ENCODE assay signal across 16 mouse cellular contexts in genomic region chr11:85638696-85639495, GRCm38 (mm10).
A peak's percentile ranks its signal among the peaks of the same experiment; 100 is the strongest.
DNase-seq lines count a peak whose midpoint lies in the region; ATAC-seq and TF ChIP-seq lines count a peak whose summit lies in the region.
"Had no signal": no experiment of that assay in that cellular context is flagged by ENCODE, and none has a peak within 500 bp of the region (broad histone marks: within the 10 kb centered on the region; RNA-seq: fewer than 3 reads in every experiment).

No protein-coding gene starts in this region.

- WGBS in forebrain, postnatal 0 days, result 55% methylated on average over 12 of the region's 12 CpGs
- WGBS in forebrain, embryonic 13.5 days, result 62% methylated on average over 12 of the region's 12 CpGs
- 60% methylated on average over 12 of the region's 12 CpGs for WGBS in kidney, embryonic 15.5 days
- WGBS in liver, embryonic 16.5 days (ENCODE audit: insufficient replicate concordance), result 74% methylated on average over 12 of the region's 12 CpGs
- WGBS in midbrain, embryonic 16.5 days, result 54% methylated on average over 12 of the region's 12 CpGs

- peak overlapping the region; percentile 35; the same call in 1 of the 2 replicates for H3K9ac ChIP-seq in forebrain, postnatal 0 days
- H3K9ac ChIP-seq in forebrain, embryonic 13.5 days, result no peak overlapping the region
- no peak overlapping the region for H3K9ac ChIP-seq in kidney, embryonic 15.5 days
- no peak overlapping the region for H3K9ac ChIP-seq in liver, embryonic 16.5 days (ENCODE audit: low read depth, low read length)
- H3K9ac ChIP-seq in midbrain, embryonic 16.5 days (ENCODE audit: low read depth, low read length), result no peak overlapping the region
- H3K9ac ChIP-seq: midbrain, embryonic 15.5 days had no signal

- peak; percentile 35 for DNase-seq in forebrain, postnatal 0 days
- no peak for DNase-seq in layer of hippocampus, adult 2 months (ENCODE audit: low spot score in 2 of 2)
- DNase-seq in layer of hippocampus, postnatal 25 days (ENCODE audit: extremely low spot score in 1 of 2, low spot score in 1 of 2), result no peak
- DNase-seq in thymus, postnatal 0 days (ENCODE audit: low spot score), result no peak
- DNase-seq: cerebellum, adult 11-12 months; gastrocnemius, postnatal 14 days; heart, postnatal 36 days; lung, adult 2 months; right cerebral cortex, postnatal 4 days had no signal

- no peaks in the 10 kb centered on the region for H3K9me3 ChIP-seq in forebrain, postnatal 0 days (ENCODE audit: low read length)
- no peaks in the 10 kb centered on the region for H3K9me3 ChIP-seq in forebrain, embryonic 13.5 days (replicated peaks)
- H3K9me3 ChIP-seq in kidney, embryonic 15.5 days (replicated peaks), result no peaks in the 10 kb centered on the region
- H3K9me3 ChIP-seq in liver, embryonic 16.5 days (replicated peaks; ENCODE audit: control insufficient read depth, low read length), result no peaks in the 10 kb centered on the region
- no peaks in the 10 kb centered on the region for H3K9me3 ChIP-seq in midbrain, embryonic 16.5 days (replicated peaks; ENCODE audit: control insufficient read depth, low read length, poor library complexity, severe bottlenecking)
- H3K9me3 ChIP-seq: midbrain, embryonic 15.5 days had no signal

- peaks cover 11% of the 10 kb centered on the region; the same call in 1 of the 2 replicates for H3K4me1 ChIP-seq in forebrain, postnatal 0 days (ENCODE audit: insufficient read depth)
- H3K4me1 ChIP-seq in forebrain, embryonic 13.5 days, result peaks cover 18% of the 10 kb centered on the region
- peaks cover 46% of the 10 kb centered on the region for H3K4me1 ChIP-seq in kidney, embryonic 15.5 days
- peaks cover 6% of the 10 kb centered on the region for H3K4me1 ChIP-seq in liver, embryonic 16.5 days (ENCODE audit: control insufficient read depth, low read depth, low read length)
- peaks cover 22% of the 10 kb centered on the region for H3K4me1 ChIP-seq in midbrain, embryonic 16.5 days (ENCODE audit: control insufficient read depth, insufficient read depth, low read length)

- H3K27me3 ChIP-seq in forebrain, postnatal 0 days (ENCODE audit: insufficient read depth, low read length), result no peaks in the 10 kb centered on the region
- no peaks in the 10 kb centered on the region for H3K27me3 ChIP-seq in forebrain, embryonic 13.5 days
- peaks cover 21% of the 10 kb centered on the region for H3K27me3 ChIP-seq in kidney, embryonic 15.5 days
- H3K27me3 ChIP-seq in liver, embryonic 16.5 days (ENCODE audit: control insufficient read depth, insufficient read depth, low read depth, low read length), result no peaks in the 10 kb centered on the region
- no peaks in the 10 kb centered on the region for H3K27me3 ChIP-seq in midbrain, embryonic 16.5 days (ENCODE audit: control insufficient read depth, insufficient read depth, low read depth, low read length)
- H3K27me3 ChIP-seq: midbrain, embryonic 15.5 days had no signal

- no peak for TF ChIP-seq CTCF in forebrain, postnatal 0 days (IDR thresholded peaks at IDR 0.05; ENCODE audit: low read depth)
- TF ChIP-seq CTCF in layer of hippocampus, adult 2 months (conservative IDR thresholded peaks at IDR 0.05), result no peak

- no peak overlapping the region for H3K27ac ChIP-seq in forebrain, postnatal 0 days (ENCODE audit: low read depth, low read length)
- H3K27ac ChIP-seq in forebrain, embryonic 13.5 days, result no peak overlapping the region
- H3K27ac ChIP-seq in layer of hippocampus, adult 2 months, result peak overlapping the region; percentile 43
- H3K27ac ChIP-seq in kidney, embryonic 15.5 days, result 0 out of 2 replicates have a peak overlapping the region, but pooled peaks have one; percentile 18
- no peak overlapping the region for H3K27ac ChIP-seq in liver, embryonic 16.5 days (ENCODE audit: low read length)
- H3K27ac ChIP-seq in midbrain, embryonic 16.5 days (ENCODE audit: low read length), result no peak overlapping the region
- H3K27ac ChIP-seq: macrophage; midbrain, embryonic 15.5 days had no signal

- H3K4me2 ChIP-seq in forebrain, postnatal 0 days (ENCODE audit: low read depth), result no peak overlapping the region
- H3K4me2 ChIP-seq in forebrain, embryonic 13.5 days, result no peak overlapping the region
- peak overlapping the region; percentile 28 for H3K4me2 ChIP-seq in kidney, embryonic 15.5 days
- H3K4me2 ChIP-seq in liver, embryonic 16.5 days (ENCODE audit: low read depth, low read length), result peak overlapping the region; percentile 14; the same call in 1 of the 2 replicates
- H3K4me2 ChIP-seq in midbrain, embryonic 16.5 days (ENCODE audit: low read length), result no peak overlapping the region
- H3K4me2 ChIP-seq: heart, embryonic 11.5 days; midbrain, embryonic 15.5 days had no signal

- no peak for ATAC-seq in forebrain, postnatal 0 days
- no peak for ATAC-seq in forebrain, embryonic 13.5 days
- ATAC-seq in kidney, embryonic 15.5 days (replicated peaks; ENCODE audit: low FRiP score), result no peak
- ATAC-seq in liver, embryonic 16.5 days (ENCODE audit: low read depth), result 0 out of 2 replicates have a peak, but pooled peaks have one; percentile 32
- no peak for ATAC-seq in midbrain, embryonic 16.5 days
- ATAC-seq: midbrain, embryonic 15.5 days had no signal

- H3K4me3 ChIP-seq in forebrain, postnatal 0 days (ENCODE audit: low read depth, low read length), result no peak overlapping the region
- no peak overlapping the region for H3K4me3 ChIP-seq in forebrain, embryonic 13.5 days
- H3K4me3 ChIP-seq in layer of hippocampus, adult 2 months, result no peak overlapping the region
- H3K4me3 ChIP-seq in kidney, embryonic 15.5 days (replicated peaks), result 0 out of 2 replicates have a peak overlapping the region, but pooled peaks have one; percentile 14
- peak overlapping the region; percentile 28 for H3K4me3 ChIP-seq in liver, embryonic 16.5 days (ENCODE audit: low read depth, low read length)
- no peak overlapping the region for H3K4me3 ChIP-seq in midbrain, embryonic 16.5 days (ENCODE audit: low read depth, low read length)
- H3K4me3 ChIP-seq: midbrain, embryonic 15.5 days had no signal

- no peaks in the 10 kb centered on the region for H3K36me3 ChIP-seq in forebrain, postnatal 0 days (ENCODE audit: insufficient read depth)
- no peaks in the 10 kb centered on the region for H3K36me3 ChIP-seq in forebrain, embryonic 13.5 days (ENCODE audit: poor library complexity, severe bottlenecking)
- no peaks in the 10 kb centered on the region for H3K36me3 ChIP-seq in kidney, embryonic 15.5 days
- no peaks in the 10 kb centered on the region for H3K36me3 ChIP-seq in liver, embryonic 16.5 days (ENCODE audit: control insufficient read depth, insufficient read depth)
- no peaks in the 10 kb centered on the region for H3K36me3 ChIP-seq in midbrain, embryonic 16.5 days (ENCODE audit: control insufficient read depth, insufficient read depth, low read length)
- H3K36me3 ChIP-seq: midbrain, embryonic 15.5 days had no signal

Comparison
In these comparisons a context has a peak if more than half of its experiments do, and no peak if none do; other contexts are left out.
1. H3K27ac ChIP-seq: peak in layer of hippocampus, adult 2 months (single experiment) and kidney, embryonic 15.5 days (single experiment); none in forebrain, postnatal 0 days (single experiment), forebrain, embryonic 13.5 days (single experiment), liver, embryonic 16.5 days (single experiment) and midbrain, embryonic 16.5 days (single experiment).
2. H3K4me2 ChIP-seq: peak in kidney, embryonic 15.5 days (single experiment) and liver, embryonic 16.5 days (single experiment); none in forebrain, postnatal 0 days (single experiment), forebrain, embryonic 13.5 days (single experiment) and midbrain, embryonic 16.5 days (single experiment).
3. H3K4me3 ChIP-seq: peak in kidney, embryonic 15.5 days (single experiment) and liver, embryonic 16.5 days (single experiment); none in forebrain, postnatal 0 days (single experiment), forebrain, embryonic 13.5 days (single experiment), layer of hippocampus, adult 2 months (single experiment) and midbrain, embryonic 16.5 days (single experiment).